Mouse (Mus musculus) ES-Bruce4 (cell line): Measurements from ENCODE around the gene Lce1j.
"Not testable (repeated sequence)": the region's sequence is repeated elsewhere in the genome, so short reads cannot be mapped to it uniquely, and the experiment has no call there.

Experiments used
- CTCF ChIP-seq: IDR thresholded peaks from one replicate; pipeline ENCODE4 v1.8.1; 2011; ENCODE audit warnings: low read depth, low read length
- EP300 ChIP-seq: IDR thresholded peaks from 2 replicates; pipeline ENCODE4 v1.6.1; 2011; ENCODE audit warnings: low read depth, low read length; ENCODE audit not compliant: insufficient read depth
- POLR2A ChIP-seq: IDR thresholded peaks from one replicate; pipeline ENCODE4 v1.8.1; 2011; ENCODE audit warnings: low read length; ENCODE audit not compliant: insufficient read depth

GRCm38 (mm10) chr3:92816036-92816435, 25.7 kb upstream of the Lce1j start:
- not testable (repeated sequence) for TF ChIP-seq POLR2A, CTCF, EP300
